Mouse (Mus musculus): ENCODE data around the gene Chpf. TPM values are rescaled to one million over a fixed set of nuclear protein-coding genes. Genes with fewer than 3 reads are reported as not detected.
A peak's percentile ranks its signal among the peaks of the same experiment; 100 is the strongest.

Chpf gene
- total RNA-seq, 2 experiments from 2014 or later: 0.26 TPM; not detected in 1

DNA sequence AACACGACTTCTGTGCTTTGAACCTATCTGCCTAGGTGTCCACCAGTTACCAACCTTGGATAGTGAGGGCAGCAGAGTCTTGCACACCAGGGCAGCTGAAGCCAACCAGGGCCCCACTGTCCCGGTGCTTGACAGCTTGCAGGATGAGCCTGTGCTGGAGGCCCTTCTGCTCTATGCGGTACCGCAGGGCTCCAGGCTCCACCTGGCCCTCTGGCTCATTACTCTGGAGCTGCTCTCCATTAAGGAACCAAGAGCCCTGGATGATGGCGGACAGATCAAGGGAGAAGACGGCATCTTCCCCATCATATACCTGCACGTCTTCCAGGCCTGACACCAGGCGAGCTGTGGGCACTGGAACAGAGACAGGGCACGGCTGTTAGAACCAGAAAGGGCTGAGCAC, 22.8 kb upstream of the Chpf start:
- no peak for ATAC-seq (replicated peaks; ENCODE audit: low FRiP score, poor library complexity, severe bottlenecking)

DNA sequence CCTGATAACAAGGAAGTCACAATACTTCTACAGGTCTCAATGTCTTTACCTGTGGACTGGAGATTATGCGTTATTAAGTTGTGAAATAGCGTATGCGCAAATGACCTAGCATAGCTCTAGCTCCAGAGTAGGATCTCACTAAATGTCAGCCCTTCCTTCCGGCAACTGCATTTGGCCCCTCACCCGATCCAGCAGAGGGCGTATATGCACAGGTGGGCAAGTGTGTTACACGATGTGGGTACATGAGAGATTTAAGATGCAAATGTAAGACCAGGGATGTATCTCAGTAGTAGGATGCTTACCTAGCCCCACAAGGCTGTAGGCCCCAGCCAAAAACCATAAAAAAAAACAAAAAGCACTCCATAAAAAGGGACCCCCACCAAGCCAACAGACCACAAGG, 20.3 kb upstream of the Chpf start:
- ATAC-seq (replicated peaks; ENCODE audit: low FRiP score, poor library complexity, severe bottlenecking): no peak

DNA sequence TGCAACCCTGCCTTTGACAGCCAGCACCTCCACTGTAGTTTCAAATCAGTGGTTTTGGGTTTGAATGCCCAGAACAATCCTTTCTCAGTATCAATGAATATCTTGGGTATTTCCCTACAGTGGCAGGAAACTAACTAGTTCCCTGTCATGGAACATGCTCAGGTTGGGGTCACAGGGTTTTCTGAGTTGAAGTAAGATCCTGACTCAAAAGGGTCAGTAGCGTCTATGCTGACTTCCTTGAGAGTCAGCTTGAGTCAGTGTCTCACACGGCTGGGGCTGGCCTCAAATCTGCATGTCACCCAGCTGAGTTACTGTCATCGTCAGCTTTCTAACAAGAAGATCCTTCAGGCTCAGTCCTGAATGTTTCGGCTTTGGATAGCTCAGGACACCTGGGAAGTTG, 19.8 kb upstream of the Chpf start:
- no peak for ATAC-seq (replicated peaks; ENCODE audit: low FRiP score, poor library complexity, severe bottlenecking)

DNA sequence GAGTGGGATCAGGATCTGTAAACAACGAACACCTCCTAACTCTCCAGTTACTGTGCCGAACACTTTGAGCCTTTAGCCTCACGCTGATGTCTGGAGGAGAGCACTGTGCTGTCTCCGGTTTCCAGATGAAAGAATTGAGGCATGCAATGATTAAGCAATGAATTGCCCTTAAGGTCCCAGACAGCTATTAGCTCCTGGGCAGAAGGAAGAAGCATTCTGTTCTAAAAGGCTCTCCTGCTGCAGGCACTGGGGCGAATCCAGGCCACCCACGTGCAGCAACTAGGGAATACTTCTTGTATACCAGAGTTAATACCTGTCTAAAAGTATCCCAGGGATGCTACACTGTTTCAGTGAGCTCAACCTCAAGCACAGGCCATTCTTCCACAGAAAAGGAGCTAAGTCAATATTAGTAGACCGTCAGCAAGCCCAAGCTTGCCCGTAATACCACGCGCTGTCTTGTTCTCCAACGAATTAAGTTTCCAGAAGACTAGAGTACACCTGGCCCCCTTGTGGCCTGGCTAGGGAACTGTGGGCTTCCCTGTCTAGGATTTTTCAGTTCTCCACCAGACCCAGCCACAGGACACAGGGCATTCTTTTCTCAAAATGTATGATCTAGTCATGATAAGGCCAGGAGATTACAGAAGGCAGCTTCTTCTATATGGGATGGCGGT, 15.9 kb upstream of the Chpf start:
- ATAC-seq (replicated peaks; ENCODE audit: low FRiP score, poor library complexity, severe bottlenecking): 0 out of 2 replicates have a peak, but pooled peaks have one; percentile 45

DNA sequence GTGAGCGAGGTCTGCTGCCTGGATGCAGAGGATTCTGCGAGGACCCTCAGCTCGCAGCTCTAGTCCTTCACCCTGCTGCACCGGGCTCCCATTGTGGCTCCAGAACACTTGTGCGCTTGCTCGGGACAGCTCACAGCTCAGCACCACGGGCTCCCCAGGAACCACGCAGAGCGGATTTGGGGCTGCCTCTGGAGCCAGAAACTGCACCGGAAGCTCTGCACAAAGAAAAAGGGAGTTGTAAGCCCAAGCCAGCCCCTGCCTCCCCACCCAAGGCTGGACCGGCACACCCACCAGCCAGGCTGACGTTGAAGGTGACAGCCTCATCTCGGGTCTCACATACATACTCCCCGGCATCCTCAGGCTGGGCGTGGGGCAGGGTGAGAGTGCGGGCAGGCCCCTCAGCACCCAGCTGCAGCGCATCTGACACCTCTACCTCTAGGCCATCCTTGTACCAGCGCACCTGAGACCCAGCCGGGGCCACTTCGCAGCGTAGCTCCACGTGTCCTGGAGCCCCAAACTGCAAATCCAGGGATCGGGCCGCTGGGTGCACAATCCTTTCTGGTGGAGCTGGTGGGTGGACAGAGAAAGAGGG, 13.6 kb upstream of the Chpf start:
- ATAC-seq (replicated peaks; ENCODE audit: low FRiP score, poor library complexity, severe bottlenecking): no peak

DNA sequence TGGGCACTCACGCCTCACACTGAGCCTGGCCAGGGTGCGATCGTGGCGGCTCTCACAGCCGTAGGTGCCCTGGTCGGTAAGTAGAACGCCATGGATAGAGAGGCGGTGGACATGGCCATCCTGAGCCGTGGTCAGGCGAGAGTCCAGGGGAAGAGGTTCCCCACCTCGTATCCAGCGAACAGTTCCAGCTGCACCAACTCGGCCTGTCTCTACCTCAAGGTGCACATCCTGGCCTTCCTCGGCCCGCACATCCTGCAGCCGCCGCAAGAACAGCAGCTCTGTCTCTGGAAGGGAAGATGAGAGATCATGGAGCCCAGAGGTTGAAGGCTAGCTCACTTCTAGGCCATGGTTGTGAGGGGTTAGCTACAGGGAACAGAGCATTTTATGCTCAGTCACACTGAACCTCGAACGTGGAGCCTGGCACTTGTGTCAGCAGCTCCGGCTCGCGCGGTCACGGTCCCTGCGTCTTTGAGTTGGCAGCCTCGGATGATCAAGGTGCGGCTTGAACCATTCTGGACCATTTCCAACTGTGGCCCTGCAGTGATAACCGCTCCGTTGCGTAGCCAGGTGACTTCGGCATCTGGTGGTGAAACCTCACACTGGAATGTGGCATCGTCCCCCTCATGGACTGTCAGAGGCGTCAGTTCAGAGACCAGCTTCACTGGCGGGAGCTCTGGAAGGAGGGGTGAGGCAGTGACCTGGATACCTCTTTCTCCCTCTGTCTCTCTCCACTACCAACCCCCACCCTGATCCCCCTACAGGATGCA, 11.9 kb upstream of the Chpf start:
- ATAC-seq (replicated peaks; ENCODE audit: low FRiP score, poor library complexity, severe bottlenecking): no peak

DNA sequence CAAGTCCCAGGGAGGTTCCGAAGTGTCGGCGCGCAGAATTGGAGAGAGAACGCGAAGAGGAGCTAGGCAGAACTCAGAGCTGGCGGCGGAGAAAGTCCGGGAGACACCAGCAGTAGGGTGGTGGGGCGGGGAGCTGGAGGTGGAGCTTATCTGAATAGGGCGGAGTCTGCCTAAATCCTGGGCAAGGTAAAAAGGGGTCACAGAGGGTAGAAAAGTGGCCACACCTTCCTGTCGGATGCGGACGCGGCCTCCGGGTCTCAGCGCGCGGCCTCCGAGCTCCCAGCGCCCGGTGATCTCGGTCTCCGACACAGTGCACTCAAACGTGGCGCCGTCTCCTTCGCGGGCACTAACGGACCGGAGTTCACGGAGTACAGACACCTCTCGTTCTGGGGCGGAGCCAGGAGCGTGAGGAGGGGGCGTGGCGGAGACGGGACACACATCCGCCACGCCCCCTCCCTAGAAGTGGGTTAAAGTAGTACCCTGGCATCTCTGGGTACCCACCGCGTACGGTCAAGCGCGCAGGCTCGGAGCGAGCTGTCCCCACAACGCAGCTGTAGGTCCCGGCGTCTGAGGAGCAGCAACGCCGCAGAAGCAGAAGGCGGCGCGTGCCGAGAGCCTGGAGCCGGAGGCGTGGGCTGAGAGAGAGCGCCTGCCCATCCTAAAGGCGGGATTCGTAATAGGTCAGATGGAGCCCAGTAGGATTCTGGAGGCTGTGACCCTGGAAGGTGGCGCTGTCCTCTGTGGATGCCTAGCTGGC, 8.5 kb upstream of the Chpf start:
- ATAC-seq (replicated peaks; ENCODE audit: low FRiP score, poor library complexity, severe bottlenecking): no peak

DNA sequence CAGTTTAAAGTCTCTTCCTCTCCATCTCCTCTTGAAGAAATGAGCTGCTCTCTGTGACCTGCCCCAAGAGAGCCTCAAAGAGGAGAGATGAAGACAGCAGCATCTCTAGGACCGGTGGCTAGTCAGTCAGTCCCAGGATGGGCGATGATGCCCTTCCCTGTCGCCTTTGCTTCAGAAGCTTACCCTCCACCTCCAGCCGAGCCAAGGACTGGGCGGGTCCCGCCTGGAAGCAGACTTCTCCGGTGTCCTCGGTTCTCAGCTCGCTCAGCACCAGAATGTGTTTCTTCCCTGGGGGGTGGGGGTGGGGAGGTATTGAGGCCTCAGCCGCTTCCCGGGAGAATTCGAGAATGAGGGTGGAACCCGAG, 7.9 kb upstream of the Chpf start:
- ATAC-seq (replicated peaks; ENCODE audit: low FRiP score, poor library complexity, severe bottlenecking): no peak

DNA sequence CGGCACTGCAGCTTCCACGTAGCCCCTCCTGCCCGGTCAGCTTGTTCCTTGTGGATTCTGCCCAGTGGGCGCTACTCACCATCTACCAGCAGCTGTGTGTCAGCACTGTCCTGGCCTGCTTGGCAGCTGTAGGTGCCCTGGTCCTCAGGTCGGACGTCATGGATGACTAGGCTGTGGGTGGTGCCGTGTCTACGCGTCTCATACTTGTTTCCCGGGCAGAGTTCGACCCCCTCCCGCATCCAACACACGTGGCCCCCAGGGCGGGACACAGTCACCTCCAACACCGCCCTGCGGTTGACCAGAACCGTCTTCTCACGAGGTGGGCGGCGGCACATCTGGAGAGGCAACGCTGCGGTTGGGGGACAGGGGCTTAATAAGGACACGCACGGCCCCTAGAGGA, 7.5 kb upstream of the Chpf start:
- no peak for ATAC-seq (replicated peaks; ENCODE audit: low FRiP score, poor library complexity, severe bottlenecking)

DNA sequence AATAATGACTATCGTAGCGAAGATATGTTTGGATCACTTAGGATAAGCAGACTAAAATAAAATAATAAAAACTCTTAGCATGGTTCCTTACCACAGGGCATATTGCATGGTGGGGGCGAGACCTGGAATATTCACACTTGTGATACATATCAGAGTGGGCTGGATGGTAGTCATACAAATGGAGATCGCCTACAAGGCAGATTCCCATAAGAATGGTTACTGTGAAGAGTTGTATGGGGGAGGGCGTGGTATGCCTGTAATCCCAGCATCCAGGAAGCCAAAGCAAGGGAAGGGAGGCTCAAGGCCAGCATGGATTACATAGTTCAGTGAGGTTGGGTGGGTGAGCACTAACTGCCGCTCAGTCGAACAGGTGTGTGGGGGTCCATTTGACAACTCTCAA, 1.6 kb upstream of the Chpf start:
- ATAC-seq (replicated peaks; ENCODE audit: low FRiP score, poor library complexity, severe bottlenecking): no peak

DNA sequence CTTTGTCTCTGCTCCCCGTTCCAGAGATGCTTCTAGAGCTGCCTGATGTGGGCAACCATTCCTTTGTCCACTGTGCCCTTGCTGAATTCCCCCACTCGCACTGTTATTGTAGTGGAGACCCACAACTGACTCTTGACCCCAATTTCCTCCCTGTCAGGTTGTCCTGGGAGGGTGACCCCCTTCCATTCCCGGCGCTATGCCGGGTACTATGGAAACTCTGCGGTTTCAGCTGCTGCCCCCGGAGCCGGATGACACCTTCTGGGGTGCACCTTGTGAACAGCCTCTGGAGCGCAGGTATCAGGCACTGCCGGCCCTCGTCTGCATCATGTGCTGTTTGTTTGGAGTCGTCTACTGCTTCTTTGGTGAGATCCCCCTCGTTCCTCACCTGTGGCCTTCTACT, 929 bp upstream of the Chpf start:
- ATAC-seq (replicated peaks; ENCODE audit: low FRiP score, poor library complexity, severe bottlenecking): no peak

DNA sequence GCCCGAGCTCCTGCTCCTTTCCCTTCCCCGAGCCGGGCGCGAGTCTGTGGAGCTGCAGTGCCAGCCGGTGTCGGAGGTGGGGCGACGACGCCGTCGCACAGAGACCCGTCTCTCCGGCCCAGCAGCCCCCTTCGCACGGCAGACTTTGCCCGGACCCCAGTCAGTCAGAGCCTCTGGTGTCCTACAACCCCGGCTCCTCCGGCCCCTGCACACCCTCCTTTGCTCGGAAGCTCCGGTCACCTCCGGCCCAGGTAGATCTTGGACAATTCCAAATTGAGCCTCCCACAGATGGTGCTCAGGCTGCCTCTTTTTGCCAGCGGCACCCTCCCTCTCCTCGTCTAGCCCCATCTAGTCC, 505 bp upstream of the Chpf start:
- no peak for ATAC-seq (replicated peaks; ENCODE audit: low FRiP score, poor library complexity, severe bottlenecking)

DNA sequence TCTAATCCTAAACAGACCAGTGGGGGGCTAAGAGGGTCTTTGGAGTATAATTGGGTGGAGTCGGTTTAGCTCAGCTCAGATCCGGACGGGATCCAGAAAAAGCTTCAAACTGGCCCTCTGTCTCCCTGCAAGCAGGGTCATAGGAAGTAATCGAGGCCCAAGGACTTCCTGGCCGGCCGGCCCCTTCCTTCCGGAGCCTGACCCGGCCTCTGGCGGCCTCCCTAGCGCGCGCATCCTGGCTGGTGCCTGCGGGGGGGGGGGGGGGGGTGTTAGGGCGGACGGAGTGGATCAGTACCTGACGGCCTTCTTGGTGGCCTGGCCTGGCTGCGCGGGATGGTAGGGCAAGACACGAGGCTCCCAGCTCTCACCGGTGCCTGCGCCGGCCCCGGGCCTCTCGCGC, 610 bp downstream of the Chpf start:
- no peak for ATAC-seq (replicated peaks; ENCODE audit: low FRiP score, poor library complexity, severe bottlenecking)

DNA sequence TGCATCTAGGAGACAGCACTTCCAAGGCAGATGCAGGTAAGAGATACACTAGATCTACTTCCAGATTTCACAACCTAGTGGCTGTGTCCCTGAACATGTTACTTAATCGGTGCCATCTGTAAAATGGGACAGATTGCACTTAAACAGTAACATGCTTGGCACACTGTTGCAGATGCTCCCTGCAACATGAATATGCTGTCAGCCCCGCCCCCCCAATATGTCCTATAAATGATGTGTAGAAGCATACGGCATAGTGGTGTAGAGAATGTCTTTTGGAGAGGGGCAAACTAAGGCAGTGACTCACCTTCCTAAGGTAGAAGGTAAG, 1.2 kb downstream of the Chpf start:
- no peak for ATAC-seq (replicated peaks; ENCODE audit: low FRiP score, poor library complexity, severe bottlenecking)

DNA sequence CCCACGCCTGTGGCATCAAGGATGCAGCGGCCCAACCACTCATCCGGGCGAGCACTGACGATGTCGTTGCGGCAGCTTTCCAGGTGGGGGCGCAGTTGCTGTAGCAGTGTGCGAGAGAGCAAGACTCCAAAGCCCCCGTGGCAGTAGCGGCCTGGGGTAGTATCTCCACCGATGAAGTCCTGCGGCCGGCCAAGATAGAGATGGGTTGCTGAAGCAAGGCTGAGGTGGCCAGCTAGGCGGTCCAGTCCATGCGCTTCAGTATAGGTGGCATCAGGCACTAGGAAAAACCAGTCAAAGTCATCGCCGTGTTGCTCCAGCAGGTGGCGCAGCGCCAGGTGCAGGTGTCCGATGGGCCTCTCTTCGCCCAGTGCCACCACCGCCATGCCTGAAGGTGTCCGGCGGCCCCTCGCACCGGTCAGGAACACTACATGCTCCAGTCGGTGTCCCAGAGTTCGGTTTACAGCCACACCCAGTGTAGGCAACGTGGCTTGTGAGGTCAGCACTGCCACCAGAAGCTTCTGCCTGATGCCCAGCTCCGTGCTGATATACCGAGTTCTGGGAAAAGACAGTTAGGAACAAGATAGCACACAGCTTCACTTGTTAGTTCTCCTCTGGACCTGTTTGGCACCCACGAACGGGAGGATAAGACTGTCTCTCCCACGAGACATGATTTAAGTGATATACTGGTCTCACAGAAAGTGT, 1.7 kb downstream of the Chpf start:
- ATAC-seq (replicated peaks; ENCODE audit: low FRiP score, poor library complexity, severe bottlenecking): peak; percentile 43

DNA sequence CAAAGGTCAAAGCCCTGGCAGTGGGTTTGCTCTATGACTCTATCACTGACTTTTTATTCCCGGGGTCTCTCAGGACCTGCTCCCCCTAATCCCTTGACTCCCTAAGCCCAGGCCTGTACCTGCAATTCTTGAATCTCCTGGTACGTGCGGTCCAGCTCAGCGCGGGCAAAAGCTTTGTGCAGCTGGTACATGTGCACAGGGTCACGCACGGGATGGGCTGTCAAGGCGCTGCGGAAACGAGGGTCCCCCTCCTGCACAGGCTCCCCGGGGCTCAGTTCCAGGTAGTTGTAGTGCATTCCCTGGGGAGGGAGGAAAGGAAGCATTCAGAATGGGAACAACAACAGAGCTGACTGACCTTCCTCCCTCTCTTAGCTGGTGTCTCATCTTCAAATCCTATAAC, 2.7 kb downstream of the Chpf start:
- ATAC-seq (replicated peaks; ENCODE audit: low FRiP score, poor library complexity, severe bottlenecking): no peak

DNA sequence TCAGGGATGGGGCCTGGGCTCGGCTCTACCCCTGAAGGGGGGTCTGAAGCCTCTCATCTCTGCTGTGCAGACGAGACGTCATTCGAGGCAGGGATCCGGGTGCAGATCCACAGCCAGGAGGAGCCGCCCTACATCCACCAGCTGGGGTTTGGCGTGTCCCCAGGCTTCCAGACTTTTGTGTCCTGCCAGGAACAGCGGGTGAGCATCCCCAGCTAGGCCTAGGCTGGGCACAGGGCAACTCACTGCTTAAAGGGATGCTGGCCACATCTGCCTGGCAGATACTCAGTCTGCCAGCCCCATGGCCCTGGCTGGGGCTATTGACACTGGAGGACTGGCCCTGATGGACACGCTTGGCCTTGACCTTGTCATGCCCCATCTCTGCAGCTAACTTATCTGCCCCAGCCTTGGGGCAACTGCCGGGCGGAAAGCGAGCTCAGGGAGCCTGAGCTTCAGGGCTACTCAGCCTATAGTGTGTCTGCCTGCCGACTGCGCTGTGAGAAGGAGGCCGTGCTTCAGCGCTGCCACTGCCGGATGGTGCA, 9.8 kb downstream of the Chpf start:
- no peak for ATAC-seq (replicated peaks; ENCODE audit: low FRiP score, poor library complexity, severe bottlenecking)

DNA sequence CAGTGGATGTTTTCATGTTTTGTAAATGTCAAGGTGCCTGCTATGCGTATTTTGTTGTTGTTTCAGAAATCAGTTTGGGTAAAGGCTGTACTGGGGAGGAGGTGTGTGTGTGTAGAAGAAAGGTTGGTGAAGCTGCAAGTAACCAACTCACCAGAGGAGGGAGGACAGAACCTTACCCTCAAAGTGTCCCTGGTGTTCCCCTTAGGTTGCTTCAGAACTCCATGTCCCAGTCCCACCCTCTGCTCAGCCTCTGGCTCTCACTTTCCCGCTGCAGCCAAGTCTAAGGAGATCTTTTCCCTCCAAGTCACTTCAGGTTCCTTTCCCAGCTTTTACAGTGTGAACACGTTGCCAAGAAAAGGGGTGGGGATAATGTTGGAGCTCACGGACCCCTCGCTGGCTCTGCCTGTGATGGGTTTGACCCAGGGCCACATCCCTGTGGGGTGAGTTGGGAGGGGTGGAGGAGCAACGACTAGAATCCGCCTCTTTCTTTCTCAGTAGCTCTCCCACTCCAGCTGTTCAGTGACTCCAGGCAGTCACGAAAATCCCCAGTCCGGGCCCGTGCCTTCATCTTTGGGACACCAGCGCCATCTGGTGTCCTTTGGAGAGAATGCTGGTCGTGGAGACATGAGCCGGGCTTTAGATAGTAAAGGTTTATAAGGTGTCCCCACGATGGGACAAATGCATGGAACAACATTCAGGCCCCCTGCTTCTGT, 11.7 kb downstream of the Chpf start:
- ATAC-seq (replicated peaks; ENCODE audit: low FRiP score, poor library complexity, severe bottlenecking): peak; percentile 57; the same call in 1 of the 2 replicates

DNA sequence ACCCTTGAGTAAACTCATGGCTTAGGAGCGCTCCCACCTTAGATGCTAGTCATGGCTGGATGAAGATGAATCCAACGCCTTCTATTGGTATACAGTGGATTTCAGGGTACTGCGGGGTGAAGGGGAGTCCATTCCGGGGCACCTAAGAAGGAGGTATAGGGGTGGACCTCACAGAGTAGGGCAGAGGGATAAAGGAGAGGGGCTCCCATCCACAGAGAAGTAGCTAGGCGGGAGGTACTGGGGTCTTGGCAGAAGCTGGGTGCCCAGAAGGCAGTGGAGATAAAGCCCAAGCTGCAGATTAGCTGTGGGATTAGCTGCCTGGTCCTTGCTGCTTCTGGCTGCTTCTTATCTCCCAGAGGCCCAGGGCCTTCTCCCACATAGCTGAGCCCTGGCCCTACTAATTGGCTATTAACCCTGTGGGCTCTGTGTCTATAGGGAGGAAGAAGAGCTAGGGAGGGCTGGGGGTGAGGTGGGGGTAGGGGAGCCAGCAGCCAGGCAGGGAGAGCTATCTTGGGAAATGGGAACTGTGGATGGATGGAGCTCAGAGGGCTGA, 15.4 kb downstream of the Chpf start:
- no peak for ATAC-seq (replicated peaks; ENCODE audit: low FRiP score, poor library complexity, severe bottlenecking)

Measured in erythroblast, adult 5-6 weeks (primary cell).